Mouse (Mus musculus): ENCODE results near the gene Retreg1.

GRCm38 (mm10) chr15:25844771-25845170, 1.8 kb downstream of the Retreg1 start:
- TF ChIP-seq HCFC1 (IDR thresholded peaks at IDR 0.05; ENCODE audit: borderline replicate concordance, insufficient read depth, low read length), result no peak
- TF ChIP-seq CHD2 (IDR thresholded peaks at IDR 0.05; ENCODE audit: low read depth, low read length), result no peak
- no peak for TF ChIP-seq MAFK (IDR thresholded peaks at IDR 0.05; ENCODE audit: insufficient read depth, low read depth, low read length)
